Mouse (Mus musculus) spleen, embryonic (tissue): ENCODE measurements around the gene Whrn.

ENCODE experiments used
- CTCF ChIA-PET: fragments of 350-600 bp; sonication (Branson Sonifier 250); formaldehyde crosslinking; loops from one replicate; lab custom pipeline; 2022; lab: Charles Lee

The Whrn gene

GRCm38 (mm10) chr4:63494967-63495914 lies 550 bp downstream of the Whrn start:
- CTCF ChIA-PET, result interaction anchor here (0.6 kb wide), 1 partner anchor 96 kb away, joined by 4 read pairs; no protein-coding TSS in a partner anchor

- CTCF ChIA-PET, result interaction anchor here (0.6 kb wide), 1 partner anchor 95 kb away, joined by 4 read pairs; no protein-coding TSS in a partner anchor
Measured at GRCm38 (mm10) chr4:63494401-63494966, 1.3 kb downstream of the Whrn start.

GRCm38 (mm10) chr4:63493351-63494121 lies 2.3 kb downstream of the Whrn start:
- CTCF ChIA-PET, result no interaction called here

GRCm38 (mm10) chr4:63491521-63491920 lies 4.3 kb downstream of the Whrn start:
- CTCF ChIA-PET, result no interaction called here

- CTCF ChIA-PET, result no interaction called here
Measured at GRCm38 (mm10) chr4:63490146-63490545, 5.6 kb downstream of the Whrn start.

- CTCF ChIA-PET, result no interaction called here
Measured at GRCm38 (mm10) chr4:63489676-63490075, 6.1 kb downstream of the Whrn start.

GRCm38 (mm10) chr4:63487916-63488315 lies 7.9 kb downstream of the Whrn start:
- CTCF ChIA-PET, result no interaction called here

GRCm38 (mm10) chr4:63487256-63487655 lies 8.5 kb downstream of the Whrn start:
- CTCF ChIA-PET, result no interaction called here

- CTCF ChIA-PET, result no interaction called here
Measured at GRCm38 (mm10) chr4:63486523-63486922, 9.3 kb downstream of the Whrn start.

- CTCF ChIA-PET, result interaction anchor here (1.3 kb wide), 1 partner anchor 14 kb away, joined by 3 read pairs; no protein-coding TSS in a partner anchor
Measured at GRCm38 (mm10) chr4:63483741-63484140, 12.1 kb downstream of the Whrn start.

GRCm38 (mm10) chr4:63480845-63481167 lies 15.0 kb downstream of the Whrn start:
- CTCF ChIA-PET, result interaction anchor here (1.0 kb wide), 1 partner anchor 57 kb away, joined by 3 read pairs; no protein-coding TSS in a partner anchor

GRCm38 (mm10) chr4:63480098-63480844 lies 15.5 kb downstream of the Whrn start:
- CTCF ChIA-PET, result interaction anchor here (0.7 to 1.0 kb wide), 3 partner anchors 17 to 56 kb away, joined by 3 to 5 read pairs (median 3); no protein-coding TSS in a partner anchor

- CTCF ChIA-PET, result no interaction called here
Measured at GRCm38 (mm10) chr4:63478036-63478435, 17.8 kb downstream of the Whrn start.

GRCm38 (mm10) chr4:63476891-63477290 lies 18.9 kb downstream of the Whrn start:
- CTCF ChIA-PET, result interaction anchor here (0.5 kb wide), 1 partner anchor 19 kb away, joined by 10 read pairs; the partner anchor contains the start of gene Whrn

GRCm38 (mm10) chr4:63475208-63475607 lies 20.6 kb downstream of the Whrn start:
- CTCF ChIA-PET, result no interaction called here

GRCm38 (mm10) chr4:63474439-63474838 lies 21.4 kb downstream of the Whrn start:
- CTCF ChIA-PET, result no interaction called here

- CTCF ChIA-PET, result no interaction called here
Measured at GRCm38 (mm10) chr4:63467338-63467737, 28.5 kb downstream of the Whrn start.

- CTCF ChIA-PET, result no interaction called here
Measured at GRCm38 (mm10) chr4:63466192-63466591, 29.6 kb downstream of the Whrn start.

- CTCF ChIA-PET, result no interaction called here
Measured at GRCm38 (mm10) chr4:63460876-63461525, 34.8 kb downstream of the Whrn start.

GRCm38 (mm10) chr4:63459141-63459789 lies 36.5 kb downstream of the Whrn start:
- CTCF ChIA-PET, result no interaction called here
